Mouse (Mus musculus) CH12.LX (cell line): Measurements from ENCODE around the gene Rpl26. TPM values are rescaled to one million over a fixed set of nuclear protein-coding genes. Genes with fewer than 3 reads are reported as not detected.
A peak's percentile ranks its signal among the peaks of the same experiment; 100 is the strongest.

ENCODE experiments used
- DNase-seq: peaks from one replicate; pipeline ENCODE4 v3.0.0-alpha.2; 2013; ENCODE audit errors: extremely low read depth
- H3K27ac ChIP-seq: 2 replicates; pipeline ENCODE4 v1.5.1; 2012; ENCODE audit warnings: low read depth, mild to moderate bottlenecking, control low read depth, moderate library complexity; ENCODE audit not compliant: insufficient read depth
- H3K27me3 ChIP-seq: replicated peaks from 2 replicates; pipeline ENCODE3; 2012; ENCODE audit warnings: inconsistent platforms
- H3K36me3 ChIP-seq, 2 experiments: replicated peaks in 1 of 2; 2 replicates each; pipeline versions ENCODE3 to v1.6.1; 2012; ENCODE audit warnings: inconsistent platforms in 1 of 2, low read length in 1 of 2, mild to moderate bottlenecking in 1 of 2, mixed read lengths in 1 of 2, moderate library complexity in 1 of 2; ENCODE audit not compliant: control insufficient read depth in 1 of 2, insufficient read depth in 1 of 2
- H3K4me1 ChIP-seq, 2 experiments: 2 replicates each; pipeline ENCODE4 v1.6.1; 2012; ENCODE audit warnings: inconsistent platforms in 1 of 2, moderate library complexity in 1 of 2; ENCODE audit not compliant: insufficient read depth in 2 of 2, control insufficient read depth in 1 of 2
- H3K4me2 ChIP-seq: 2 replicates; pipeline ENCODE4 v1.6.1; 2012; ENCODE audit warnings: low read depth, mild to moderate bottlenecking, control low read depth; ENCODE audit not compliant: poor library complexity, insufficient read depth, severe bottlenecking
- H3K4me3 ChIP-seq, 3 experiments: fragments of 150-350 bp in 1 of 3; sonication (generic) in 1 of 3; replicated peaks in 1 of 3; 2 replicates each; pipeline versions ENCODE3 to v1.5.1; 2011 to 2012; ENCODE audit warnings: low read depth in 2 of 3, low read length in 2 of 3, mild to moderate bottlenecking in 2 of 3, moderate library complexity in 2 of 3, control low read depth in 1 of 3, improper control_type of control experiment in 1 of 3, inconsistent platforms in 1 of 3, mixed read lengths in 1 of 3; ENCODE audit not compliant: poor library complexity in 1 of 3
- H3K79me2 ChIP-seq: replicated peaks from 2 replicates; pipeline ENCODE4 v1.6.1; 2012; ENCODE audit warnings: mild to moderate bottlenecking, moderate library complexity; ENCODE audit not compliant: control insufficient read depth, poor library complexity, insufficient read depth, severe bottlenecking; ENCODE audit errors: extremely low read depth
- H3K9ac ChIP-seq: 2 replicates; pipeline ENCODE4 v1.6.1; 2012; ENCODE audit warnings: low read depth, mild to moderate bottlenecking, control low read depth, moderate library complexity; ENCODE audit not compliant: insufficient read depth
- H3K9me3 ChIP-seq: replicated peaks from 2 replicates; pipeline ENCODE3; 2012; ENCODE audit warnings: low read length, inconsistent platforms, mixed read lengths
- BHLHE40 ChIP-seq: IDR thresholded peaks from 2 replicates; pipeline ENCODE4 v1.6.1; 2011; ENCODE audit warnings: mild to moderate bottlenecking, low read depth, low read length, improper control_type of control experiment
- CHD1 ChIP-seq: IDR thresholded peaks from 2 replicates; pipeline ENCODE4 v1.6.1; 2012; ENCODE audit warnings: low read depth, low read length, improper control_type of control experiment, inconsistent platforms
- CHD2 ChIP-seq: IDR thresholded peaks from 2 replicates; pipeline ENCODE4 v1.6.1; 2011; ENCODE audit warnings: low read length, improper control_type of control experiment
- ELF1 ChIP-seq: IDR thresholded peaks from 2 replicates; pipeline ENCODE4 v1.6.1; 2014; ENCODE audit warnings: low read depth, mild to moderate bottlenecking, inconsistent platforms, low read length, improper control_type of control experiment
- HCFC1 ChIP-seq: IDR thresholded peaks from 2 replicates; pipeline ENCODE4 v1.6.1; 2012; ENCODE audit warnings: low read depth, mild to moderate bottlenecking, inconsistent platforms, low read length, improper control_type of control experiment
- JUND ChIP-seq: conservative IDR thresholded peaks from 2 replicates; pipeline ENCODE4 v1.6.1; 2011; ENCODE audit warnings: low read depth, low read length, improper control_type of control experiment
- KAT2A ChIP-seq: IDR thresholded peaks from 2 replicates; pipeline ENCODE4 v1.6.1; 2012; ENCODE audit warnings: low read length, improper control_type of control experiment, inconsistent platforms; ENCODE audit not compliant: insufficient replicate concordance
- MAFK ChIP-seq: IDR thresholded peaks from 2 replicates; pipeline ENCODE4 v1.6.1; 2011; ENCODE audit warnings: low read length, improper control_type of control experiment; ENCODE audit not compliant: insufficient replicate concordance
- MAX ChIP-seq: IDR thresholded peaks from 2 replicates; pipeline ENCODE4 v1.6.1; 2011; ENCODE audit warnings: low read length, improper control_type of control experiment
- MYC ChIP-seq: IDR thresholded peaks from 2 replicates; pipeline ENCODE4 v1.6.1; 2011; ENCODE audit warnings: low read depth, mild to moderate bottlenecking, improper control_type of control experiment, low read length
- NELFE ChIP-seq: IDR thresholded peaks from 2 replicates; pipeline ENCODE4 v1.6.1; 2011; ENCODE audit warnings: low read depth, low read length, improper control_type of control experiment
- SMC3 ChIP-seq: IDR thresholded peaks from 2 replicates; pipeline ENCODE4 v1.6.1; 2011; ENCODE audit warnings: low read depth, low read length, improper control_type of control experiment
- TBP ChIP-seq: conservative IDR thresholded peaks from 2 replicates; pipeline ENCODE4 v1.6.1; 2011; ENCODE audit warnings: low read depth, low read length, improper control_type of control experiment
- USF2 ChIP-seq: conservative IDR thresholded peaks from 2 replicates; pipeline ENCODE4 v1.6.1; 2011; ENCODE audit warnings: low read depth, low read length, improper control_type of control experiment
- ZKSCAN1 ChIP-seq: IDR thresholded peaks from 2 replicates; pipeline ENCODE4 v1.6.1; 2012; ENCODE audit warnings: low read depth, inconsistent platforms, low read length, improper control_type of control experiment, borderline replicate concordance
- ZMIZ1 ChIP-seq: IDR thresholded peaks from 2 replicates; pipeline ENCODE4 v1.6.1; 2012; ENCODE audit warnings: low read depth, mild to moderate bottlenecking, inconsistent platforms, low read length, improper control_type of control experiment
- ZNF384 ChIP-seq: IDR thresholded peaks from 2 replicates; pipeline ENCODE4 v1.6.1; 2012; ENCODE audit warnings: low read depth, low read length, improper control_type of control experiment, inconsistent platforms
- dilution Hi-C: fragments of 300-500 bp; cut with MboI; formaldehyde crosslinking; loops from 2 replicates; pipeline ENCODE4 v1.14.3; 2020; ENCODE audit warnings: low sequenced_read_pairs; ENCODE audit not compliant: extremely low pct_unique_long_range_greater_than_20kb, extremely low pct_ligation_motif_present
- in situ Hi-C: fragments of 300-500 bp; cut with MboI; formaldehyde crosslinking; loops from 3 replicates; pipeline ENCODE4 v1.14.3; 2019; ENCODE audit warnings: low sequenced_read_pairs, low pct_ligation_motif_present, low pct_unique_long_range_greater_than_20kb, mixed read lengths
- polyA plus RNA-seq: library from polyadenylated mRNA; unstranded; fragments of >175 nt; gene quantifications from 2 replicates; pipeline ENCODE4 v1.2.1, GENCODE M21; 2012; ENCODE audit warnings: low read depth; ENCODE audit not compliant: insufficient read length
- total RNA-seq, 2 experiments: library from RNA; depleted of rRNA; stranded (reverse); fragments of 300-350 nt in 1 of 2; fragments of >200 nt in 1 of 2; gene quantifications; 2 replicates each; pipeline ENCODE4 v1.2.3; 2012 to 2014

The Rpl26 gene
- total and polyA plus RNA-seq, 3 experiments, result 3,408 to 6,551 (median 6,508) TPM

GRCm38 (mm10) chr11:68906461-68906790 lies 5.0 kb downstream of the Rpl26 start:
- Histone ChIP-seq H3K9me3 (no peaks in the 10 kb centered on the region), H3K79me2 (peaks cover 19% of the 10 kb centered on the region), H3K36me3 (peaks cover 36 to 54% of the 10 kb centered on the region in 2 experiments), H3K27me3 (peaks cover 3% of the 10 kb centered on the region), H3K4me1 (peaks cover 5 to 23% of the 10 kb centered on the region in 2 experiments; a peak in 3 of 4 replicates), H3K27ac (no peak overlapping the region), H3K4me3 (no peak overlapping the region), H3K9ac (no peak overlapping the region), H3K4me2 (no peak overlapping the region)
- dilution Hi-C loops, result no loop called here
- in situ Hi-C loops, result no loop called here
- TF ChIP-seq HCFC1 (no peak), CHD2 (peak; percentile 38; the same call in 1 of the 2 replicates), ZMIZ1 (peak; percentile 38; the same call in 1 of the 2 replicates), ZKSCAN1 (no peak), TBP (no peak)
- peak; percentile 40 for DNase-seq

DNA sequence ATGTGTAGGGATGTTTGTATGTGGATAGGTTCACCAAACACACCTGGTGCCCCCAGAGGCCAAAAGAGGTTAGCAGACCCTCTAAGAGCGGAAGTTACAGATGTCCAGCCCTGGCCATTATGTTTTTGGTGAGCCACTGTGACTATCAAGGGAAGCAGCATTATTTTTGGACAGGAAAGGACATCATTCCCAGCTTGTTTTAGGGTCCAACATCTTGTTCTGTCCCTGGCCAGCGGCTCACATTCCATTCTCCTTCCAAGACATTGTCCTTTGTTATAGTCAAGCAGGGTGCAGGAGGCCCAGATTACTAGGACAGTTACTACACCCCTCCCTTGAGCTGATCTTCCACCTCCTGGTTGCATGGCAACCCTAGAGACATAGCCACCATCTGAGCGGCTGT lies 5.9 kb downstream of the Rpl26 start:
- H3K27ac ChIP-seq, result no peak overlapping the region
- peaks cover 8% of the 10 kb centered on the region for H3K27me3 ChIP-seq
- no peak overlapping the region for H3K9ac ChIP-seq
- H3K36me3 ChIP-seq, result peaks cover 36 to 53% of the 10 kb centered on the region in 2 experiments
- H3K4me2 ChIP-seq, result no peak overlapping the region
- H3K4me3 ChIP-seq, result no peak overlapping the region
- DNase-seq, result peak; percentile 27
- TF ChIP-seq ELF1, result no peak
- no peak for TF ChIP-seq MAX
- TF ChIP-seq, all 38 proteins: peak for 0
- H3K79me2 ChIP-seq, result peaks cover 11% of the 10 kb centered on the region
- in situ Hi-C loops, result no loop called here
- dilution Hi-C loops, result no loop called here
- peaks cover 5 to 23% of the 10 kb centered on the region in 2 experiments; a peak in 3 of 4 replicates for H3K4me1 ChIP-seq
- H3K9me3 ChIP-seq, result no peaks in the 10 kb centered on the region

DNA sequence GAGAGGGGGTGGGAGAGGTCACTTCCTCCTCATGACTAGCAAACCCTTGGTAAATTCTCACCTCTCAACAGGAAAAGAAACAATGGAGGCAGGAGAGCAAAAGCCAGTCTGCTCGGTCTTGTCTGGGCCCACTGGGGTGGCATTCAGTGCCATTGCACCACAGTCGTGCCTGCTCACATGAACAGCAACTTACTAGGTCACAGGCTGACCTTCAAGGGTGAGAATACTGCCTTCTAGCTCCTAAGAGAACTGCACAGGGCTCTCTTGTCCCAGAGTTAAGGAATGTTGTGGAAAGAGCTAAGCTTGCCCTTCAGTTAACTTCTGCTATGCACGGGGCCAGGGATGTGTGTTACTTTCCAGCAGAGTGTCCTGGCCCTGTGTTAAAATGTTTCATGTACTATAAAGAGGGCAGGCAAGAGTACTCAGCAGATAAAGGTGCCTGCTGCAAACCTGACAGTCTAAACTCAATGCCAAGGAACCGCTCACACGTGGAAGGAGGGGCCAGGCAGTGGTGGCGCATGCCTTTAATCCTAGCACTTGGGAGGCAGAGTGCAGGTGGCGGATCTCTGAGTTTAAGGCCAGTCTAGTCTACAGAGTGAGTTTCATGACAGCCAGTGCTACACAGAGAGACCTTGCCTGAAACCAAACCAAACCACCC lies 7.6 kb downstream of the Rpl26 start:
- Histone ChIP-seq H3K9me3 (peaks cover 5% of the 10 kb centered on the region), H3K4me1 (peaks cover 0 to 10% of the 10 kb centered on the region in 2 experiments; a peak in 2 of 4 replicates)
- dilution Hi-C loops, result no loop called here
- TF ChIP-seq JUND, result no peak
- no peak for TF ChIP-seq USF2
- TF ChIP-seq HCFC1, result no peak
- TF ChIP-seq NELFE, result no peak
- TF ChIP-seq TBP, result no peak
- TF ChIP-seq ZNF384, result no peak
- no peak for TF ChIP-seq MYC
- TF ChIP-seq SMC3, result no peak
- TF ChIP-seq MAX, result no peak
- TF ChIP-seq KAT2A, result no peak
- TF ChIP-seq ZKSCAN1, result no peak
- no peak for TF ChIP-seq MAFK
- TF ChIP-seq BHLHE40, result no peak
- TF ChIP-seq CHD1, result no peak
- TF ChIP-seq, all 38 proteins: peak for 0
- in situ Hi-C loops, result no loop called here
- Histone ChIP-seq H3K27me3 (peaks cover 12% of the 10 kb centered on the region), H3K4me3 (no peak overlapping the region), H3K79me2 (no peaks in the 10 kb centered on the region), H3K4me2 (no peak overlapping the region), H3K36me3 (peaks cover 23 to 36% of the 10 kb centered on the region in 2 experiments), H3K27ac (no peak overlapping the region), H3K9ac (no peak overlapping the region)
- DNase-seq, result no peak
